Mouse (Mus musculus): Measurements from ENCODE around the gene Adgrd1. TPM values are rescaled to one million over a fixed set of nuclear protein-coding genes. Genes with fewer than 3 reads are reported as not detected.
A peak's percentile ranks its signal among the peaks of the same experiment; 100 is the strongest.

Gene Adgrd1
- total RNA-seq, 2 experiments from 2014 or later = 4.6 to 5.1 TPM

DNA sequence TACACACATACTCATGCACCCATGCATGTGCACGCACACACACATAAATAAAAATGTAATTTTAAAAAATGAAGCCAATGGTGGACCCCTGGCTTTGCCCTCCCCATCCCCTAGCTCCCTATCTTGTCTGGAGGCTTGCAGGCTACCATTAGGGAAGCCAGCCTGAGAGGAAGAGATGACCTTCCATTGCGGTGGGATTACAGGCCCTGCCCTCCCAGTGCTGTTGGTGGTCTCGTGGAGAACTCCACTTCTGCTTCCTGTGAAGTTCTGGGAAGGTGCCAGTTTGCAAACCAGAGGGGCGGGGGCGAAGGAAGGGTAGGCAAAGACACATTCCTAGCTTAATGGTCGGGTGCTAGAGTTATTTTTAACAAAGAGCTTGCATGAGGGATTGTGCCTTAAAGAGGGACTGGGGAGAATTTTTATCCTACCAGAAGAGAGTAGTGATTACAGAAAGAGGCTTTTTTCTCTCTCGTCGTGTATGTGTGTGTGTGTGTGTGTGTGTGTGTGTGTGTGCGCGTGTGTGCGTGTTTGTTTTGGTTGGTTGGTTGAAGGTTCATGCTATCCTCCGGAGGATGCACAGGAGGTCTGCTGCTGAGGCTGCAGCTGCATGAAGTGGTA lies 50.5 kb downstream of the Adgrd1 start:
- intact Hi-C loops (cut with DNase I) = no loop called here
- no peak for DNase-seq

DNA sequence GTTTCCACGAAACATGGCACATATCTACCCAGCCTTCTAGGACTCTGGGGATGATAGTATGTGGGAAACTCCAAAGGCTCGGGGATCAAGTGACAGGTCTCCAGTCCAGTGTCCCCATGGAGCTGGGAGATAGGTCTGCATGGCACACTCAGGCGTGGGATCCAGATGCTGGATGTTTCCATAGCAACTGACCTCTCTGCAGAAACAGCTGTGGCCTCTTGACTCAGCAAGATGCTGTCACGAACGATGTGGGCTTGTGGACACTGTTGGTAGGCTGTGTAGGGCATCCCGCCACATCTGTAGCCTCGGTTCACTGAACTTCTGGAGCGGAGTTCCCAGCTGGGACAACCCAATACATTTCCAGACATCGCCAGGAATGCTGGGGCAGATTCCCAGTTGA lies 51.9 kb downstream of the Adgrd1 start:
- intact Hi-C loops (cut with DNase I) = no loop called here
- no peak for DNase-seq

DNA sequence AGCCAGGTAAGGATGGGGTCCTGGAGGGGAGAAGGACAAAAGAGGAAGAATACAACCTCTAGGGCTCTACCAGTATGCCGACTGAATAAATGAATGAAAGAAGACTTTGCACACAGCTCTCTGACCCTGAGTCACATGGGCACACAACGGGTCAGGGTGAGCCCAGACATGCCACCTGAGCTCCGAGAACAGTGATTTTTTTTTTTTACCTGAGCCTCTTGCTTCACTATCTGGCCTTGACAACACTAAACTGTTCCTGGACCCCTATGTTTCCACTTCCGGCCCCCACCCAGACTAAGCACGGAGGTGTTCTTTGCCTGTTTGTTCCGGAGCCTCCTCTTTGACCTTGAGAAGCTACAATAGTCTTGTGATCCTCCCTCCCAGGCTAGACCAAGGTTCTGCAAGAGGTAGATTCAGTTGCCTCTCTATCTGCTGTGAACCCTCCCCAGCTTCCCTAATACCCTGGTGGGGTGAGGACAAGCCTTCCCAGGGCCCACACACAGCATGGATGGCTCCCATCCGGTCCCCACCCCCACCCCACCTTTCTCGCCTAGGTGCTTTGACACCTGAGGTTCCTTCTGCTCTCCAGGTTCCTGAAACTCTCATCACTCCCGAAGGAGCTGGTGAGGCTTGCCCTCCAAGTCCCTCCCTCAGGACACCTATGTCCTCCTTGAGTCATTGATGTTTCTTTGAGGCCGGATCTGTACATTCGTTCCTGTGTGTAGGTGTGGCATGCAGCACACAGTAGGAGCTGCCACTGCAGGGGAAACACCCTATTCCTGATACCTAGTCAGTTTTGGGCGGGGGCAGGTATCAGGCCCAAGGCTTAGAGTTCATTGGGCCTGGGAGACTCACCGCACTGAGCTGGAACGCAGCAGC lies 58.7 kb downstream of the Adgrd1 start:
- intact Hi-C loops (cut with DNase I) = no loop called here
- no peak for DNase-seq

DNA sequence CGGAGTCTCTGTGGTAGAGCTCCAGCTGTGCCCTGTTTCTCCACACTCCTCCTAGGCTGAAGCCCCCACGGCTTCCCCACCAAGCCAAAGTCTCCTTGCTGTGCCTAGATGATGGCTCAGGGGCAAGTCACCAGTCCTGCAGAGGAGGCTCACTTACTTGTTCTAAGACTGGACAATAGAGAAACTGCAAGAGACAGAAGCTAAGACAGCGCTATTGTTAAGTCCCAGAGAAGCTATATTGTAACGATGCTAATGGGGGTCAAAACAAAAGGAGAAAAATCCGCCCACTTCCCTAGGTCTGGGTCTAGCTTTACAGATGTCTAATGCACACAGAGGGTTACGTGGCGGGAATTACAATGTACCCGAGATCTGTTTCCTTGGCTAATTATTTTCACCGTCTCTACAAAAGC lies 59.4 kb downstream of the Adgrd1 start:
- DNase-seq = no peak
- intact Hi-C loops (cut with DNase I) = no loop called here

DNA sequence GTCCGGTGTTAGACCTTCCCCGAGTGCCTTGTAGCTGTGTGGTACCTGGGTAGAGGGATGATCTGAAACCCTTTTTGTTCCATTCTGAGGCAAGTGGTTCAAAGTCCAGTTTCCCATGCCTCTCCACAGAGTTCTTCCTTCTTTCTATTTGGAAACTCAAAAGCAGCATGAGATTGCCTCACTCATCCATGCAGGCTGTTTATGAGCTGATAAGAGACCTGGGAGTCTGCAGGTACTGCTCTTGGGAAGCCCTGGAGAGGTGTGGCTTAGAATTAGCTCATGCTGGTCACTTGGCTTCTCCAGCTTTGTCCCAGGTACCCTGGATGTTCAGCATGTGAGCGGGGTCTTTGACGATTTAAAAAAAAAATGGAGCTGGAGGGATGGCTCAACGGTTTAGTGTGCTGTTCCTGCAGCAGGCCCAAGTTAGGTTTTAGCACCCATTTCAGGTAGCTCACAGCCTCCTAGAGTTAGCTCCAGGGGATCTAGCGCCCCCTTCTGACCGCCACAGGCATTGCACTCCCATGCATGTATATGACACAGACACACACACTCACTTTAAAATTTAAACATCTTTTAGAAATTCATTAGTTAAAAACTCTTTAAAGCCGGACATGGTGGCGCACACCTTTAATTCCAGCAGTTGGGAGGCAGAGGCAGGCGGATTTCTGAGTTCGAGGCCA lies 65.0 kb downstream of the Adgrd1 start:
- intact Hi-C loops (cut with DNase I) = no loop called here
- no peak for DNase-seq

DNA sequence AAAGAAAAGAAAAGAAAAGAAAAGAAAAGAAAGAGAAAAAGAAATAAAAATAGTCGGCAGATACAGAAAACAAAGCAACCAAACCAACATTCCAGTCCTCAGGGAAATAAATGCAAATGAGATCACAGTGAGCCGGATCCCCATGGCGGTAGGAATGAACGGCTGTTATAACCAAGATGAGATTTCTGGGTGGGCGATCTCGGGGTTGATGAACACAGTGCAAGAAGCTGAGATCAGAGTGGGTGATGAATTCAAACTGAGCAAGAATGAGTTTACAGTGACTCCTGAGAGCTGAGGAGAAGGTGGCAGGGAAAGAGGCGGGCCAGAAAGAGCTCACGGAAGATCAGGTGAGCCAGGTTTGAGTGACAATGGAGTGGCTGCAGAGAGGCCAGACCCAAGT lies 66.9 kb downstream of the Adgrd1 start:
- no peak for DNase-seq
- intact Hi-C loops (cut with DNase I) = no loop called here

DNA sequence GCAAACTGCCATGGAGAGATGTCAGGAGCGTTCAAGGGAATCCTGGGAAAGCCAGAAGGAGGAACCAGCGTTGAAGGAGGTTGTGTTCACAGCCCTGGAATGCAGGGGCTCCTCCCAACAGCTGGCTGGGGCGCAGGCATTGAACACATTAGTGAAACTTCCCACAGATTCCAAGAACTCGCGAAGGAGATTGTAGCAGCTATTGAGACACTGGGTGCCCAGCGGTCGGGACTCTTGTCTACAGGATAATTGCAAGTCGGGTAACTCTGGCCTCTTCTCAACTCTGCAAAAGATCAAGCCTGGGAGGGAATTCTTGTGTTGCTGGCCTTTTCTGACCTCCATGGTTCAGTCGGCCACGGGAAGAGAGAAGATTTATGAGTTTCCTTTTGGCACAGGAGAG lies 67.5 kb downstream of the Adgrd1 start:
- DNase-seq = peak; percentile 39 to 51
- intact Hi-C loops (cut with DNase I) = no loop called here

DNA sequence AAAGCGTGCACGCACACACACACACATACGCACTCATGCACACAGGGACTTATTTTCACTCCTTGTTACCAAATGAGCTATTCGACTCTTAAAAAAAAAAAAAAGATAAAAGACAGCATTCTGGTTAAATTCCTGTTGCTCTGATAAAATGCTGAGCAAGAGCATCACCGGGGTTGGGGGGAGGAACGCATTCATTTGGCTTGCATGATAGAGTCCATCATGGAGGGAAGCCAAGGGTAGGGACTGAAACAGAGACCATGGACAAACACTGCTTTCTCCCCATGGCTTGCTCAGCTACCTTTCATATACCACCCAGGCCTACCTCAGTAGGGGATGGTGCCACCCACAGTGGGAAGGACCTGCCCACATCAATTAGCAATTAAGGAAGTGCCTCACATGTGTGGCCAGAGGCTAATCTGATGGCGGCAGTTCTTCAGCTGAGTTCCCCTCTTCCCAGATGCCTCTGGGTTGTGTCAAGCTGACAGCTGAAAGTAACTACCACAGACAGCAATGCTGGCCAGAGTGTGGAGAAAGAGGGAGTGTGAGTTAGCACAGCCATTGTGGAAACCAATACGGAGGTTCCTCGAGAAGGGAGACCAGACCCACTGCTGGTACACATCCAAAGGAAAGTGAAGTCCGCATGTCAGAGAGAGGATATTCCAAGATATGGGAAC lies 68.5 kb downstream of the Adgrd1 start:
- intact Hi-C loops (cut with DNase I) = no loop called here

DNA sequence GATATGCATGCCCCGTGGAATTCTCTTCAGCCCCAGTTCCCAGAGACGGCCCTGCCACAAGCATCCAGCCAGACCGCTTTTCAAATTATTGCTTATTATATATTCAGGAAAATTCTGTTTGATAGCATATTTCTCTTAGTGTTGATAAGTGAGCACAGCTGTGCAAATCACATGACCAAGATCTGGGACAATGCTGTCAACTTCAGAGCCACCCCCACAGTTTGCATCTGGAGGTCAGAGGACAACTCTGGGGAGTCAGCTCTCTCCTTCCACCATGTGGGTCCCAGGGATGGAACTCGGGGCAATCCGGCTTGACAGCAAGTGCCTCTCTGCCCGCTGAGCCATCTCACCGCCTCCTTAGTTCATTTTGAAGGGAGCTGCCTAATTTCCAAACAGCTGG lies 69.0 kb downstream of the Adgrd1 start:
- DNase-seq = no peak
- intact Hi-C loops (cut with DNase I) = no loop called here

More for the DNA sequence above, 68.5 kb downstream of the Adgrd1 start:
- DNase-seq = no peak

DNA sequence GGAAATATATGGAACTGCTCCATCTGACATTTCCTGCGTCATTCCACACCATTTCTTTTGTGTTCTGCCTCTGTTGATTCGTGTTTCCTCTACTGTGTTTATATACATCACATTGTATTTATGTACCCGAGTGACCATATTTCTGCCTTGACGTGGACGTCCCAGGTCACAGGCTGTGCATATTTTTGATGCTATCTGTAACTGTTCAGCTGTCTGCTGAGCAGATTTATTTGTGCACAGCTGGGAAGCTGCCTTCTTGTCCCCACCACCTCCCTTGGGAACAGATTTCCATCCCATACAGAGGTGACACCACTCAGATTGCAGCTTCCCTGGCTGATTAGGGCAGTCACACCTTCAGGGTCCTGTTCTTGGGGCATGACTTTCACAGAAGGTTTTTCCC lies 72.5 kb downstream of the Adgrd1 start:
- intact Hi-C loops (cut with DNase I) = no loop called here
- DNase-seq = no peak

DNA sequence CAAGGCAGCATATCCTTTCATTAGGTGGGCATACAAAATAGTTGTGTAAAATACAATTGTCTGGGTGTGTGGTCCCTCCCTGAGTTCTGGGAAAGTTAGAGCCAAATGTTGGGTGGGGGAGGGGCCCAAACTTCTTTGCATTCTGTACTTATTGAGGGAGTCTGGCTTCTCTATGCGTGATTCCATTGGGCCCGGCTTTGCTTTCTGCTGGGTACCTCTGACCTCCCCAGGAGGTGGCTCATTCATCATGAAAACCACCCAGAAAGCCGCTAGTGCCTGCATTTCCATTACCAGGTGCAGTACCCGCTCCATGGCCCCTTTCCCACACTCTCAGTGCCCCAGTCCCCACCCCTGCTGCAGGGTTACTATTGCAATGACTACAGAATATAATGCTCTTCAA lies 73.0 kb downstream of the Adgrd1 start:
- no peak for DNase-seq
- intact Hi-C loops (cut with DNase I) = no loop called here

DNA sequence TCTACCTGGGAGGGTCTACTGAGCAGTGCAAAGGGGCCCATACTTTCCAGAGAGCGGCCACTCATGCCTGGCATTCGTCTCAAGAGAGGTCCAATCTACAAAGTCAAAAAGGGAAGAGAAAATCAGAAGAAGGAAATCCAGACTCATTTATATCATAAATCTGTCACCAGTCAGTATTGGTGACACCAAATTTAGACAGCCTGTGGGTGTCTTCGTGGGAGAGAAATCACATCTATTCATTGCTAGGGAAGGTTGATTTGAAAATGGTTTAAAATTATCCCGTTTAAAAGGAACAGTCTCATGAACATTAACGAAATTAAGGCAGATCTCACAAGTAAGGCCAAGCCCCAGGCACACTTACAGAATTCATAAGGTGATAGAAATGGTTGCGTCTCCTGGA lies 76.0 kb downstream of the Adgrd1 start:
- intact Hi-C loops (cut with DNase I) = loop anchor here (10.0 kb wide), 1 partner anchor 212 kb away; no protein-coding TSS in a partner anchor
- DNase-seq = no peak

DNA sequence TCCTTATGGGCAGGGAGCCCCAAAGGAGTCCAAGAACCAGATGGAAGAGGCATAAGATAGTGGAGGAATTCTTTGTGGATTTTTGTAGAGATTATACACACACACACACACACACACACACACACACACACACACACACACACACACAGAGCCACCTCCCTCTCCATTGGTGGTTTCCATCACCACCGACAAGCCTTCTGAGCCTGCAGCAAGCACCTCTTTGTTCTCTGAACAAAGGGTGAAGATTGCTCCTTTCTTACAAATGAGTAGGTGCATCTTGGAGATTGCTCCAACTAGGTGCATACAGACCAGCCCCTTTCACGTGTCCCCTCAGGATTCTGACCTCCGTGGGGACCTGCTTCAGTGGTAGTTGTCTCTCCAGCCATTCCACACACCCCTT lies 79.4 kb downstream of the Adgrd1 start:
- no peak for DNase-seq
- intact Hi-C loops (cut with DNase I) = loop anchor here (10.0 kb wide), 1 partner anchor 209 kb away; no protein-coding TSS in a partner anchor

DNA sequence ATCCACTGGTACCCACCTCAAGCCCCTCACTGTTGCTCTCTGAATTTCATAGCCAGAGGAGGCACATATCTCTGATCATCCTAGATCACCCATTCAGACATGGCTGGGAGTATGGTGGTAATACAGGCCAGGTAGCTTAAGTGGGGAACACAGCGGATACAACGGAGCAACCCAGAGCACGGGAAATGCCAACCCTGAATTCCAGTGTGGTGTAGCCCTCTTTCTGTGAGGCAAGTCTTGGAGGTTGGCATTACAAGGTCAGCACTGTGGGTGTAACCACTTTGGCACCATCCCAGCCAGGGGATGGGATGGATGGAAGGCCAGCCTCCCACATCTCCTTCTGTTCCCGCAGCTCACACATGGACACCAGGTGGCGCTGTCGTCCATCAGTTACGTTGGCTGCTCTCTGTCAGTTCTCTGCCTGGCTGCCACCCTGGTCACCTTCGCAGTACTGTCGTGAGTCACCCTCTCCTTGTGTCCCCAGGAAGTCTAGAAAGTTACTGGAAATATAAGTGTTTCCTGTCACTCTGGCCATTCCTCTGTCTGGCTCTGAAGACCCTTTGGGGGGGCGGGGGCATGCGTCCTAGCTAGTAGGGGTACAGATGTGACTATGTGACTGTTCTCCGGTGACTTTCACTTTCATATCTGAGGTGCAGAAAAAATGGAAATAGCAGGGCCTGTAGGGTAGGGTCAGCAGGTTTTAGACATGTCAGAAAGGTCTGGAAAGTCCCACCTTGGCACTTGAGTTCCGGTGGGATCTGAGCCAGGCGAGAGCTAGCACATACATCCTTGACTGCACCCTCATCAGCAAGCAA lies 81.4 kb downstream of the Adgrd1 start:
- intact Hi-C loops (cut with DNase I) = loop anchor here (2.0 to 10.0 kb wide), 3 partner anchors 207 to 417 kb away; no protein-coding TSS in a partner anchor

DNA sequence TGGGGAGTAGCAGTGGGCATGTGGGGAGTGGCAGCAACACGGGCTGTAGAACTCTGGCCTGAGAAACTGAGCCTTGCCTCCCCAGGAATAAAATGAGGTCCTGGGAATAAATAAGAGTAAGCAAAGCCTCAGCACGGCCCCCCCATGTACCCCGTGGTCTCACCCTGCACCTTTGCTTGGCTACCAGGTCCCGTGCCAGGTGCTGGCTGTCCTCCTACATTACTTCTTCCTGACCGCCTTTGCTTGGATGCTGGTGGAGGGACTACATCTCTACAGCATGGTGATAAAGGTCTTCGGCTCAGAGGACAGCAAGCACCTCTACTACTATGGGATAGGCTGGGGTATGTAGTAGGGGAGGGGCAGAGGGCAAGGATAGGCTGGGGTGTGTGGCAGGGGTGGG lies 82.8 kb downstream of the Adgrd1 start:
- intact Hi-C loops (cut with DNase I) = loop anchor here (2.0 to 10.0 kb wide), 3 partner anchors 205 to 415 kb away; no protein-coding TSS in a partner anchor
- DNase-seq = no peak

More for the DNA sequence above, 81.4 kb downstream of the Adgrd1 start:
- DNase-seq = peak; percentile 73 to 75

DNA sequence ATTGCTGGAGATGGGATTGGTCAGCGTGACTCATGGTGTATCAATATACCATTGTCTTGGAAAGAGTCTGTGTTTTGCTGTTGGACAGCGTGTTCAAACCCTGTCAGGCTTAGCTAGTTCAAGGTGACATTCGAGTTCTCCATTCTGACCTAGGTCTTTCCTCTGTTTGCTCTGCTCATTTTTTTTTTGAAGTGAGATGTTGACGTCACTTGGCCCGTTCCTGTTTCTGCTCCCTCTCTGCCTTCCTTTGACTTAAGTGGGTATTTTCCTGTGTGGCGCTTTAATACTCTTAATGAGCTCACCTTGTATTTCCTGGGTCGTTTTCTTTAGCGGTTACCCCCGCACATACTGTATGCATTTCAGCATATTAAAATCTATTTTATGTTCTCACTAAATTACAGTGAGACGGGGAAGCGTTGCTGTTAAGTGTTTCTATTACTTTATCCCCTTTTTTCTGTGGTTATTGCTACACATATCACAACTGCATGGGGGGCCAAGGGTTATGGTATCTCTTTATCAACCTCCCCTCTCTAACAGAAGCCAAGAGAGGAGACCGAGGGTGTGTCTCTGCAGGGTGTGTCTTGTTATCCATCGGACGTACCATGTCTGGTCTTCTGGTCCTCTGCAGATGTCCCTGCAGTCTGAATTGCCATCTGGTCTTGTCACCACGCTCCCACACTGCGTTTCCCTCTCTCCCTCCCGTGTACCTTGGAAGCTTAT lies 83.6 kb downstream of the Adgrd1 start:
- intact Hi-C loops (cut with DNase I) = loop anchor here (2.0 to 10.0 kb wide), 3 partner anchors 205 to 415 kb away; no protein-coding TSS in a partner anchor
- no peak for DNase-seq

DNA sequence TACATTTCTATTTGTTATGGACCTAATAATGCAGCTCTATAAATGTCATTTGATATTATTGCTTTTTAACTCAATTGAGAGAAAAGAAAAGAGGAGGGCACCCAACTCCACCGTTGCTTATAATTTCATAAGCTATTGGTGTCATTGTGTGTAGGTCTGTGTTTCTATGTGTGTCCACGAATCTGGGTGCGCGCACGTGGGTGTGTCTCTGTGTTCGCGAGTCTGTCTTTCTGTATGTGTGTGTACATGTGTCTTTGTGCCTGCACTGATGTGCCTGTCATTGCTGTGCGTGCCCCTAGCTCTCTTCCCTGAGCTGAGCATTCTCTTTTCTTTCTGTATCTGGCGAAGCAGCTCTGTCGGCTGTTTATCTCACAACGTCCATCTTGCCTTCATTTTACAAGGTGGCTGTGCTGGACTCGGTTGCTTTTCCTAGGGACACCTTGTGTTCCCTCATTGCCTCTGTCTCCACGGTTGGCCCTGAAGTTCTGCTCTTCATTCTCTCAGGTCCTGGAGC lies 84.2 kb downstream of the Adgrd1 start:
- DNase-seq = no peak
- intact Hi-C loops (cut with DNase I) = no loop called here

DNA sequence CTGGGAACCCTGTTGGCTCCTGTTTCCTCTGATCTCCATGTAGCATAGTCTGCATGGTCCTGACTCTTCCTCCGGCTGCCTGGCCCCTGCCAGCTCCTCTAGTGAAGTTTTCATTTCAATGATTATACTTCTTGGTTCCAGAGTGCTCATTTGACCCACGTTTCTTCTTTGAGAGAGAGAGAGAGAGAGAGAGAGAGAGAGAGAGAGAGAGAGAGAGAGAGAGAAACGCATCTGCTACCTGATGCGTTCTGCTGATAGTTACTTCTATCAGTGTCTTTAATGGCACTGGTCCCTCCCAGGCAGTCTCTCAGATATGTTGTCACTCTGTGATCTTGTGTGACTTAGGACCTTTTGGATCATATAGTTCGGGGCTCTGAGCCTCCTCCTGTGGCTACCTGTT lies 84.9 kb downstream of the Adgrd1 start:
- no peak for DNase-seq
- intact Hi-C loops (cut with DNase I) = no loop called here

DNA sequence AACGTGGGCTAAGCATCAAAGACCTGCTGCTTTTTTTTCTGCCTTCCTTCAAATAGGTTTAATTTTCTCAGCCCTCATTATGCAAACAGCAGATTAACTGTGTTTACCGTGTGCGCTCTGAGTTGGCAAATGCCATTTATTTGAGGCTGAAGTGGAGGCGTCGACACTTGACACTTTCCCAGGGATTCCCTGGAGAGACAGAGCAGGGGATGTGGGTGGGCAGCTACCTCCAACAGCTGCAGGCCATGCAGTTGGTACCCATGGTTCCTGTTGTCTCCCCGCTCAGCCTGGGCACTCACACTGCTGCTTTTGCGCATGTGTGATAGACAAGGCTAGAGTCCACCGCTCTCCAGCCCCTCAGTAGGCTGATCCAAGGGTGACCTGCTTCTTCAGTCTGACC lies 86.0 kb downstream of the Adgrd1 start:
- intact Hi-C loops (cut with DNase I) = no loop called here
- DNase-seq = no peak
